Mouse (Mus musculus): ENCODE measurements at regions not wholly inside any gene's neighbourhood (a gene's known extent, or its start where the extent isn't known, plus 50 kb on each side); places are given as distances from the start of the nearest gene placed in this dataset.
"Not testable (repeated sequence)": the region's sequence is repeated elsewhere in the genome, so short reads cannot be mapped to it uniquely, and the experiment has no call there.

GRCm38 (mm10) chr19:49115484-49115883, 909.7 kb downstream of the Sorcs3 start:
- no peak for DNase-seq (ENCODE audit: low spot score)

GRCm38 (mm10) chr19:49131664-49132063, 925.8 kb downstream of the Sorcs3 start:
- DNase-seq (ENCODE audit: low spot score) = no peak

- no peak for DNase-seq (ENCODE audit: low spot score)
Measured at GRCm38 (mm10) chr19:49172078-49172477, 966.3 kb downstream of the Sorcs3 start.

GRCm38 (mm10) chr19:49207971-49208370, 1002.1 kb downstream of the Sorcs3 start:
- DNase-seq (ENCODE audit: low spot score) = no peak

GRCm38 (mm10) chr19:49242601-49243000, 1036.8 kb downstream of the Sorcs3 start:
- no peak for DNase-seq (ENCODE audit: low spot score)

- DNase-seq (ENCODE audit: low spot score) = no peak
Measured at GRCm38 (mm10) chr19:49245114-49245714, 1039.4 kb downstream of the Sorcs3 start.

- DNase-seq (ENCODE audit: low spot score) = no peak
Measured at GRCm38 (mm10) chr19:49264616-49265015, 1058.8 kb downstream of the Sorcs3 start.

GRCm38 (mm10) chr19:49267864-49268480, 1062.1 kb downstream of the Sorcs3 start:
- no peak for DNase-seq (ENCODE audit: low spot score)

- DNase-seq (ENCODE audit: low spot score) = no peak
Measured at GRCm38 (mm10) chr19:49282626-49283261, 1076.9 kb downstream of the Sorcs3 start.

GRCm38 (mm10) chr19:49294980-49295379, 1089.2 kb downstream of the Sorcs3 start:
- no peak for DNase-seq (ENCODE audit: low spot score)

GRCm38 (mm10) chr19:49299351-49300271, 1093.8 kb downstream of the Sorcs3 start:
- no peak for DNase-seq (ENCODE audit: low spot score)

- DNase-seq (ENCODE audit: low spot score) = no peak
Measured at GRCm38 (mm10) chr19:49301364-49302091, 1095.7 kb downstream of the Sorcs3 start.

GRCm38 (mm10) chr19:49305804-49306203, 1100.0 kb downstream of the Sorcs3 start:
- no peak for DNase-seq (ENCODE audit: low spot score)

GRCm38 (mm10) chr19:49314229-49314628, 1108.4 kb downstream of the Sorcs3 start:
- no peak for DNase-seq (ENCODE audit: low spot score)

- no peak for DNase-seq (ENCODE audit: low spot score)
Measured at GRCm38 (mm10) chr19:49359642-49360041, 1153.8 kb downstream of the Sorcs3 start.

GRCm38 (mm10) chr19:49360715-49361114, 1154.9 kb downstream of the Sorcs3 start:
- no peak for DNase-seq (ENCODE audit: low spot score)

GRCm38 (mm10) chr19:49361116-49361515, 1155.3 kb downstream of the Sorcs3 start:
- DNase-seq (ENCODE audit: low spot score) = not testable (repeated sequence)

GRCm38 (mm10) chr19:49372921-49373320, 1167.1 kb downstream of the Sorcs3 start:
- no peak for DNase-seq (ENCODE audit: low spot score)

GRCm38 (mm10) chr19:49374295-49374694, 1168.5 kb downstream of the Sorcs3 start:
- DNase-seq (ENCODE audit: low spot score) = no peak

- no peak for DNase-seq (ENCODE audit: low spot score)
Measured at GRCm38 (mm10) chr19:49374926-49375325, 1169.1 kb downstream of the Sorcs3 start.

Data from gastrocnemius, adult 18-20 months (tissue).